Mouse (Mus musculus) lung, adult 2 months (tissue): Measurements from ENCODE around the gene Zdhhc7.

Source experiments
- CTCF ChIP-seq: fragments of 200-500 bp; IDR thresholded peaks from 2 replicates; pipeline ENCODE4 v1.5.1; 2011; ENCODE audit warnings: mild to moderate bottlenecking, low read length, control low read depth; ENCODE audit not compliant: insufficient read depth
- POLR2A ChIP-seq: fragments of 200-500 bp; IDR thresholded peaks from 2 replicates; pipeline ENCODE4 v1.6.1; 2011; ENCODE audit warnings: low read depth, mild to moderate bottlenecking, control low read depth, low read length, borderline replicate concordance; ENCODE audit errors: extremely low read depth

GRCm38 (mm10) chr8:120038741-120039140 is 62.5 kb downstream of the Zdhhc7 start:
- TF ChIP-seq POLR2A (no peak), CTCF (no peak)
